Mouse (Mus musculus): Measurements from ENCODE around the gene Tmem232. TPM values are rescaled to one million over a fixed set of nuclear protein-coding genes. Genes with fewer than 3 reads are reported as not detected.
"Not testable (repeated sequence)": the region's sequence is repeated elsewhere in the genome, so short reads cannot be mapped to it uniquely, and the experiment has no call there.

The Tmem232 gene
- polyA plus RNA-seq, 1 experiment from 2014 or later: 0.13 TPM

DNA sequence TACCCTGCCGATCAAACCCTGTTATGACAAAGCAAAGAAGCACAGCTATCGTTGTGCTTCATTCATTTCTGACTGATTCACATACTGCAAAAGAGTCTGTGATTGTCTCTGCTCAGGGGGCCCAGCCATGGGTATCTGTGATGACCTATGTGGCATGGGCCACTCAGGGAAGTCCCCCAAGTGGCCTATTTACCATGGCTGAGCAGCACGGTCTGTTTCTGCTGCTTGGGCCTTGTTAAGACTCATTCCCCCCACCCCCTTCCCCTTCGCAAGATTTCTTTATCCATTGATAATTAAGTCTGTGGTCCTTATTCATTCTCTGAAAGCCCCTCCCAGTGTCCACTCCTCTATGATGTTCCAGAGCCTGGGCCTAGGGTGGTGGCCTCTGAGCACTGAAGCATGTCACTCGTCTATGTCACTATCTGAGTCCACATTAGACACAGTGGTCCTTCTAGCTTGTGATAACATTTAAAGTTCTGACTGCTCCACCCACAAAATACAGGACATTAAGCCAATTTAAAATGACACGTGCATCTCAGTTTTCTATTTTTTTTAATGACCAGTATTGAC, 315.1 kb downstream of the Tmem232 start:
- ATAC-seq (replicated peaks; ENCODE audit: extremely low read depth, insufficient read depth, low FRiP score): no peak
- no peaks in the 10 kb centered on the region for H3K4me1 ChIP-seq (ENCODE audit: control insufficient read depth, insufficient read depth, low read length)
- no peaks in the 10 kb centered on the region for H3K9me3 ChIP-seq (replicated peaks; ENCODE audit: control insufficient read depth, low read length)
- no peak overlapping the region for H3K4me2 ChIP-seq (ENCODE audit: low read depth, low read length)
- H3K36me3 ChIP-seq (ENCODE audit: control insufficient read depth, insufficient read depth): no peaks in the 10 kb centered on the region
- H3K27me3 ChIP-seq (ENCODE audit: control insufficient read depth, insufficient read depth, low read length): no peaks in the 10 kb centered on the region
- H3K4me3 ChIP-seq (ENCODE audit: low read length): no peak overlapping the region
- 67% methylated on average over 6 of the region's 6 CpGs for WGBS
- no peak overlapping the region for H3K9ac ChIP-seq (ENCODE audit: low read length)
- H3K27ac ChIP-seq (ENCODE audit: low read length): no peak overlapping the region

DNA sequence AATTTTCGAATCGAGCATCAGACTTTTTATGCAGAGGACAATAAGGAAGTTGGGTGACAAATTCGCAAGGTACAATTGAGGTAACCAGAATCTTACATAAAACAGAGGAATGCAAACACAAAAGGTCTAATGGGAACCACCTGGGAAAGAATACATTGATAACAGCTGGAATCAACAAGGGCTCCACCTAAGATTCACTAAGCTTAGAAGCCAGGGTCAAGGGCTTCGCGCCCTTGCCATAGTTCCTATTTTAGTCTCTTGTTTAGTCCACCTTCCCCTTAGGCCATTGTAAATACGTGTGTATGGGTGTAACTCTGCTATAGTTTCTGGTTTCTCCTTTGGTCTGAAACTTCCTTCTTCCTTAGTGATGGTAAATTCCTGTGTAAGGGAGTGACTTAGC, 318.9 kb downstream of the Tmem232 start:
- H3K27me3 ChIP-seq (ENCODE audit: control insufficient read depth, insufficient read depth, low read length); H3K27ac ChIP-seq (ENCODE audit: low read length); H3K4me1 ChIP-seq (ENCODE audit: control insufficient read depth, insufficient read depth, low read length); H3K4me2 ChIP-seq (ENCODE audit: low read depth, low read length); H3K9me3 ChIP-seq (replicated peaks; ENCODE audit: control insufficient read depth, low read length); ATAC-seq (replicated peaks; ENCODE audit: extremely low read depth, insufficient read depth, low FRiP score); H3K36me3 ChIP-seq (ENCODE audit: control insufficient read depth, insufficient read depth); H3K4me3 ChIP-seq (ENCODE audit: low read length); H3K9ac ChIP-seq (ENCODE audit: low read length): not testable (repeated sequence)
- 82% methylated on average over 6 of the region's 6 CpGs for WGBS

Small RNA genes lying within 50 kb of the gene (microRNA-seq; reads per million reads assigned to microRNA genes)
- not detected for gene Gm25731

Other genes with a start within 250 kb of the Tmem232 start
- 153 and 163 TPM in 2 replicates for gene Vapa, start 72.8 kb upstream of the Tmem232 start, polyA plus RNA-seq (2015; fragmentation: Nextera tagmentation; extraction: Ambion mirVana)
- gene Txndc2, start 101.4 kb upstream of the Tmem232 start, polyA plus RNA-seq (2015; fragmentation: Nextera tagmentation; extraction: Ambion mirVana): not detected in 2 replicates
- 28.3 and 29.6 TPM in 2 replicates for gene Rab31, start 232.0 kb upstream of the Tmem232 start, polyA plus RNA-seq (2015; fragmentation: Nextera tagmentation; extraction: Ambion mirVana)
- gene Ppp4r1, start 241.8 kb upstream of the Tmem232 start, polyA plus RNA-seq (2015; fragmentation: Nextera tagmentation; extraction: Ambion mirVana): 27.3 and 31.1 TPM in 2 replicates

Measured in heart, embryonic 16.5 days (tissue).